In genomic region chr1:149952050-149952449, GRCm38 (mm10) we compare ENCODE assay signal across 19 mouse cellular contexts.
"Had no signal": no experiment of that assay in that cellular context is flagged by ENCODE, and none has a peak within 500 bp of the region (broad histone marks: within the 10 kb centered on the region; RNA-seq: fewer than 3 reads in every experiment).

No protein-coding gene starts in this region.

- H3K36me3 ChIP-seq: midbrain, embryonic 10.5 days; midbrain, embryonic 12.5 days; neural tube, embryonic 13.5 days; neural tube, embryonic 15.5 days had no signal

- H3K4me2 ChIP-seq: lung, embryonic 14.5 days; midbrain, embryonic 12.5 days; neural tube, embryonic 13.5 days; neural tube, embryonic 15.5 days had no signal

- H3K4me1 ChIP-seq: midbrain, embryonic 10.5 days; midbrain, embryonic 12.5 days; neural tube, embryonic 13.5 days; neural tube, embryonic 15.5 days had no signal

- ATAC-seq: midbrain, embryonic 16.5 days had no signal

- H3K9ac ChIP-seq: lung, embryonic 14.5 days; midbrain, embryonic 12.5 days; neural tube, embryonic 13.5 days; neural tube, embryonic 15.5 days had no signal

- H3K27ac ChIP-seq: midbrain, embryonic 10.5 days; midbrain, embryonic 12.5 days; neural tube, embryonic 13.5 days; neural tube, embryonic 15.5 days had no signal

- H3K9me3 ChIP-seq: midbrain, embryonic 10.5 days; midbrain, embryonic 12.5 days; neural tube, embryonic 13.5 days; neural tube, embryonic 15.5 days had no signal

- H3K4me3 ChIP-seq: midbrain, embryonic 10.5 days; midbrain, embryonic 12.5 days; myocyte; neural tube, embryonic 13.5 days; neural tube, embryonic 15.5 days had no signal

- H3K27me3 ChIP-seq: midbrain, embryonic 12.5 days; neural tube, embryonic 13.5 days; neural tube, embryonic 15.5 days had no signal

- DNase-seq: lung, adult 18-20 months; lung, embryonic 14.5 days; lung, postnatal 10 days; lung, postnatal 4 days; midbrain, embryonic 14.5 days; retina, postnatal 1 day; right cerebral cortex, adult 18-20 months; right cerebral cortex, postnatal 25 days; right cerebral cortex, postnatal 4 days; spleen, adult 18-20 months; thymus, adult 18-20 months; thymus, postnatal 14 days; thymus, postnatal 36 days had no signal
